Mouse (Mus musculus): ENCODE measurements around the gene Gapdhs.

DNA sequence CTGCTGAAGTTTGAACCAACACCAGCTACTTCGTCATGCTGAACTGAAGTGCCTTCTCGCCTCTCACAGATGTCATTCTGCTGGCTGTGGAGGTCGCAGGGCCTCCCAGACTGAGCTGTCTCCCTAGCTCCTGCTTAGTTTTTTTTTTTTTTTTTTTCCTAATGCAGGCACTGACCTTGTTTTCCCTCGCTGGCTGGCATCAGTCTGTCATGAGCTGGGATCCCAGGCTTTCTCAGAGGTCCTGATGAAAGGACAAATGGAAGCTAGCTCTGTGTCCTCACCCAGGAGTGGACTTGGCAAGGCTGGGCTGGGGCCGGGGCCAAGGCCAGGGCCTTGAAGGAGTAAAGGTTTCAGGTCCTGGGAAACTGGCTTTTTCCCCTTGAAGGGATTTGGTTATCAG is 61.6 kb downstream of the Gapdhs start:
- no peak for TF ChIP-seq CTCF (IDR thresholded peaks at IDR 0.05)
- no peak for TF ChIP-seq EP300 (IDR thresholded peaks at IDR 0.05)
